Mouse (Mus musculus): ENCODE data around the gene Csrp1.

Csrp1 gene

DNA sequence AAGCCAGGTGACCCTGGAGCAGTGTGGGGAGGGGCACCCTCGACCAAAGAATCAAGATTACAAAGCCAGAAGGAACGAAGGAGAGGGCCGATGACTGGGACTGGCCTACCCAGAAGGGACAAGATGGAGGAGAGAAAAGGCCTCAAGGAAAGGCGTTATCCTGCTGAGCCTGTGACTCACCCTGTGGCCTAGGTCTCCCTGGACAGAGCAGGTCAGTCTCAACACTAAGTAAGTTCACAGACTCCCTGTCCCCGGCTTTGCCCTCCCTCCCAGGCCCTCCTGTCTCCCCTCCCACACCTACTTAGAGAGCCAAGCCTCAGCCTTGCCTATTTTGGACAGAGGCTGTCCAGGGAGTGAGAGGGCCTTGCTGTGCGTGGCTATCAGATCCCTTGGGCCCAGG is at the start of gene Csrp1:
Gene Csrp1 (plus strand): TSS at position 79 of the 400 bp plus-strand sequence.
- DNase-seq, result no peak

DNA sequence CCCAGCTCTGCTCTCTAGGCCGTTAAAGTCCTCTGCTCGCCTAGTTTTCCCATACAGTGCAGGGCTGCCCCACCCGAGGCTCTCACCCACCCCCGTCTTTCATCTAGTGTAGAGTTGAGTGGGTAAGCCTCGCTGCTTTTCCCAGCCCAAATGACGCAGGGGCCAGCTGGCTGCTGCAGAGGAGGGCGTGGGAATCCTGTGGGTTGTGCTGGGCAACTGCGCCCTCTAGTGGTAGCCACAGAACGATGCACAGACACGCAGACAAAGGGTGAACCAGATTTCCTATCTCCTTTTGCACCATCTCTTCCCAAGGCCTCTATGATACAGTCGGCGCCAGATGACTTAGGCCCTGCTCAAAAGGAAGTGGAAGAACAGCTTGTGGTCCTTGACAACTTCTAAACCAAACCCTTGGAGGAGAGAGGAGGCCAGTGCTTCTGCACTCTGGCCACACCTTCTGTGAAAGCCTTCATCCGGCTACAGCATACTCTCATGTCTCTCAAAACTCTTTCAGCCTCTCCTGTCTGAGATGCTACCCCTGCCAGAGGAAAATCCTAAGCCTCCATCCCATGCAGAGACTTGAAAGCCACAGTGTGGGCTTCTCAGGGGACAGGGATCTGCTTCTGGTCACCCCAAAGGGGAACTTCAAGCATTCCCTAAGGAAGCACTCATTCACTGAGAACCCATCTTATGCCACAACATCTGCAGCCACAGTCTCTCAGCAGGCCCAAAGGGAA is 49.3 kb upstream of the Csrp1 start:
- DNase-seq, result peak; percentile 78 to 87

DNA sequence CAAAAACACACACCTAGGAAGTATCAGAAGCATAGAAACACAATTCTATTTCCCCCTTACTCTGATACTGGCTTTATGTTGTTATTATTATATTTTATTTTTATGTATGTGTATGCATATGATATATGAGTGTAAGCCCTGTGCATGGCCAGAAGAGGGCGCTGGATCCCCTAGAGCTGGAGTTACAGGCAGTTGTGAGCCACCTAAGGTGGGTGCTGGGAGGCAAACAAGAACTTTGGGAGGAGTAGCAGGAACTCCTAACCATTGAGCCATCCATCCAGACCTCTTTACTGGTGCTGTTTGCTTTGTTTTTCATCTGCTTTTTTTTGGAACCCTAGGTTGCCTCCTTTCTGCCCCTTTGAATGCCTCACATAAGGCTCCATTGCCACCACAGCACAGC is 48.5 kb upstream of the Csrp1 start:
- no peak for DNase-seq

DNA sequence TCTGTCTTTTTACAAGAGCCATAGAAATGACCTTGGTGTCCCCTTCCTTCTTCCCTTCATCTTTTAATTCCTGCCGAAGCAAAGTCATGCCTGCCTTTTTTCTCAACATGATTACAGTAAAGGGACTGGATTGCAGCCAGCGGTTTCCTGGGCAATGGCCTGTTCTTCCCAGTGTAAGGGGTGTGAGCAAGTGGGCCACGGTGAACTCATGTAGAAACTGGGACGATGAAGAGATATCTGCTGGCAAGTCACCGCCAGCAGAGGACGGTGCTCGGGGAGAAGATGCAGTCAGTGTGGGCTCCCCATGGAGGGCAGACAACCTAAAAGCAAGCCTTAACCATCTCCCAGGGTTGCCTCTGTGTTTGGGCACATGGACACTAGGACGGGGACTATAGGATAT is 47.9 kb upstream of the Csrp1 start:
- peak in 1 of 2 experiments; percentile 54 for DNase-seq

DNA sequence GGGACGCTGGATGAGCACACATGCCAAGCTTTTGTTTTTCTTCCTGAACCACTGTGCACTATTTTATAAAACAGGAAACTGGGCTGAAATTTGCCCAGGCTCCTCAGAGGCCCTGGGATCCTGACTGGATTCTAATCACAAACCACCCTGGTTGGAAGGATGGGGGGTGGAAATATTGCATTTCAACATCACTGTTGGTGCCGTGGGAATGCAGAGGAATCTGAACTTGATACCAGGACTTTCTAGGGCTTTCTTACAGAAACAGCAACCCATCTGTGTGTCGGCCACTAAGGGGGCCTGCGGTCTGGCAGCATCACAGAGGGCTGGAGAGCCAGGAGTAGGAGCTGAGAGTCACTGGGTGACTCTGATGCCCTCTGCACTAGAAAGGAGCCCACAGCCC is 47.5 kb upstream of the Csrp1 start:
- DNase-seq, result no peak

DNA sequence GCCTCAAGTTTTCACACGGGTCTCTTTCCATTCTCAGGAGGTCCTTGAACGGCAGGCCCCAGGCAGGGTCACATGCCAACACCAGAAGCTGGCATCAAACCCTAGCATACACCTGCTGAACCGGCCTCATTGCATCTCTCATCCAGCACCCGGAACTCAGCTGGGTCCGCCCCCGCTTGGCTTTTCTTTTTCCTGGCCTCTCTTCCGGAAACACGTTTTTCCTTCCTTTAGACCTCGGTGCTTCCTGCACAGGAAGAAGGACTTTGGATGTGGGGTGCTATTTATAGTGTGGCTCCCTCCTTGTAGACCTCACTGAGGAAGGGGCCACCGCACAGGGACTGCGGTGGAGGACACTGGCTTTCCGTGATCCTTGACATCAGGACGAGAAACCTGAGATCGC is 46.4 kb upstream of the Csrp1 start:
- peak in 1 of 2 experiments; percentile 52 for DNase-seq

DNA sequence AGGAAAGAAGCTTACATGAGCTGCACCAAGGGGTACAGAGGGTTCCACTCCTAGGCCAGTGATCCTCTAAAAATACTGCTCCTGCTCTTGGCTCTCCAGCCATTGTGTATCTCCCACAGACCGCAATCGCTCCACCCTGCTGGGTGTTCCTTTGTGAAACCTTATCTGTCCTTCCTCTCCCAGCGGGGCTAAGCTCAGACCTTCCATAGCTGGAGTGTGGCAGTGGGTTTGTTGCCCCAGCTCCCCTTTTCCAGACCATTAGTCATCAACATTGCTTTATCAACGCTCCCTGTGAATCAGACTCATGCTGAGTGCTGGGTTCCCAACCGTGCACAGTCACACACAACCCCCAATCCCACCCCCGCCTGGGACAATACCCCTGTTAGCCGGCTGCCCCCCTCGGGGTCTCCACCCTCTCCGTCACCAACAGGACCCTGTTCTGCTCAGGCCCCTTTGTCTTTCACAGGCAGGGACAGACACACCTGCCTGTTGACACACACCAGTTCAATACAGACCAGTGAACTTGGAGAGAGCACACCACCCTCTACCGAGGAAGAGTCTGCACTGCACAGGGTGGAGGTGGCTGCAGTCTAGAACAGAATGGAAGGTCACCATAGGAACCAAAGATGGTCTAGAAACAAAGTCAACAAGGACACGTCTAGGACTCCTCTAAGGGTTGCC is 44.3 kb upstream of the Csrp1 start:
- no peak for DNase-seq

DNA sequence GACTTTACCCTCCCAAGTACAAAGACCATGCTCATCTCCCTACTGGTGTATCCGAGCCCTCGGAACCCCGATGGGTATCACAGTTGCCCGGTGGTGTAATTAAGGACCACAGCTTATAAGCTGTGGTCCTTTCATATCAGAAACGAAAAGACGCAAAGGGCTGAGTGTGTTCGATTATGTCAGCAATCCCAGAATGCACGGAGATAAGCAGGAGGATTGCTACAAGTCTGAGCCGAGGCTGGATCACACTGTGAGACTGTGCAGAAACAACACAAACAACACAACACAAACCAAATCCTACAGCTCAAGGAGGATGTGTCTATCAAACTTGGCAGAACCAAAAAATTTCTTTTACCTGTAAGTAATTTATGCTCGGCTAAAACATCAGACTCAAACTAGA is 43.6 kb upstream of the Csrp1 start:
- no peak for DNase-seq

DNA sequence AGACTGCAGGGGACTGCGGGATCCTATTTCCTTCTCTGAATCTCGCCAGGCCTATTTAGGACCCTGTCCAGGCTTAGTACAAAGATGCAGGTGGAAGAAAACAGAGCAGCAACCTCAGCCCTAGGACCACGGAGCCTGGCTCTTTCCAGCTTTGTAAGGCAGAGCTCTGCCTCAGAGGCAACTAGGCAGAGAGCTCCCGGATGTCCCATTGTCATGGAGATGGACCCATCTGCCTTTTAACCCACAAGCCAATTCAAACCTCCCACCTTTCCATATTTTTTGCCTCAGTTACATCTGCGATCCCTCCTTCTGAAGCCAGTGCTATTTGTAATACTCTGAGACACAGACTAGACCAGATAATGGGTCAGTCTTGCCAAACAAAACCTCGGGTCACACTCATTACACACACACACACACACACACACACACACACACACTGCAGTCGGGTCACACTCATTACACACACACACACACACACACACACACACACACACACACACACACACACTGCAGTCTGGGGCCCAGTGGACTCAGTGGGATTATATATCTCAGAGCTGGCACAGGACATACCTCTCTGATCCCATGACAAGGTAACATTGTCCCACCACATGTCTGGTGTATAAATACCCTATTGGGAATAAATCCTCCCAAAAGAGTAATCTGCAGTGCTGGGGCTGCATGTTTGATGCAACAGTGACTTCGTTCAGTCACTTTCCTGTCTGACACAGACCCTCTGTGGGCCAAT is 42.8 kb upstream of the Csrp1 start:
- DNase-seq, result no peak

DNA sequence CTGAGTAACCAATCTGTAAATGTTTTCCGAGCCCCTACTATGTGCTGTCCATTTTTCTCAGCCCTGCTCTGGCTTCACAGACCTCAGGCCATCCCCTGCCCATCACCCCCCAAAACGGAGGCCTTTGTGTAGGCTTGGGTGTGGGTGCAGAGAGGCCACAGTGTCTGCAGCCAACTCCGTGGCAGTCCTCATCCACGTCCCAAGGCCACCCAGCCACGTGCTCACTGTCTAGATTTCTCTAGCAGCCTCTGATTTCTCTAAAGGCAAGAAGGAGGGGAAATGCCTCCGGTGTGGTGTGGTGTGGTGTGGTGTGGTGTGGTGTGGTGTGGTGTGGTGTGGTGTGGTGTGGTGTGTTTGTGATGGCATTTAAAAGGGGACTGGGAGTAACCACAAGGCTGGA is 41.7 kb upstream of the Csrp1 start:
- DNase-seq, result no peak

DNA sequence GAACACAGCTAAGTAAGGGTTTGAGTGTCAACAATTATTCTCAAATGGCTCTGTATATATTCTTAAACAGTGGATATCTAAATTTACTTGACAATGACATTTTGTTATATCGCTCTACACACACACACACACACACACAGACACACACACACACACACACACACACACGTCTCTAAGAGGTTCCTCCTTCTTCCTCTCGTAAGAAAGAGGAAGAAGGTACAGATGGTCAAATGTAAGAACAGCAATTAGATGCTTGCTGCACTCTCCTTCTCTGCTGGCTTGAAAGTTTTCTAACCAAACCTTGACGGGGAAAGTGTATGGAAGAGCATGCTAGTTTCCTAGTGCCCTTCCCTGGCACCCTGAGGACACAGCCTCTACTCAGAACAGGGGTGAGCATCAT is 39.1 kb upstream of the Csrp1 start:
- DNase-seq, result no peak

DNA sequence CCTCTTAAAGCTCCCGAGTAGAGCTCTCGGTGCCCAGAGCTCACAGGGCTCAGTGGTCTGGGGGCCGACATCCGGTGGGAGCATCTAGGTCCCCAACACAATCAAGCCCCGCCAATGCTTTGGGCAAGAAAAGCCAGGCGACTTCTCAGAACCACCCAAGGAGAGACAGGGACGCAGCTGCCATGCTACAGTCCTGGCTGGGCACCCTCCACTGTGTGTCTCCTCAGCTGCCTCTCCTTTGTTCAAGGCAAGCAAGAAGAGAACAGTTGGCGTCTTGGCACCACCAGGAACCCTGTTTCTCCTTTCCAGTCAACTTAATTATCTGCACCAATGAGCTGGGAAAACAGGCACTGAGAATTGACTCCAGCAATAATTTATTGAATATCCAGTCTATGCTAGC is 38.7 kb upstream of the Csrp1 start:
- DNase-seq, result no peak

DNA sequence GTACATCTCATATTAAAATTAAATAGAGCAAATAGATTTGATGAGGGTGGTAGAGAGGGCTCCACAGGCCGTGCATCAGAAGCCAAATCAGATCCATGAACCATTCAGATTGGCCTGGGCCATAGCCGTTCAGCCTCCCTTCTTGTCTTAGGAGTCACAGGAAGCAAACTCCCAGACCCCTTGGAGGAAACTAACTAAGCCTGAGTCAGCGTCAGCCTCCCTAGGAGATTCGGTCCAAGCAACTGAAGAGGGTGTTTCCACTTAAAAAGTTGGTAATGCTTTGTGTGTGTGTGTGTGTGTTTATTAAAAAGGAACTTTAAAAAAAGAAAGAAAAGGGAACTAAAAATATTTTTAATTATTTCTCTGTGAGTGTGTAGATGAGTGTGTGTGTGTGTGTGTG is 35.0 kb upstream of the Csrp1 start:
- DNase-seq, result no peak

DNA sequence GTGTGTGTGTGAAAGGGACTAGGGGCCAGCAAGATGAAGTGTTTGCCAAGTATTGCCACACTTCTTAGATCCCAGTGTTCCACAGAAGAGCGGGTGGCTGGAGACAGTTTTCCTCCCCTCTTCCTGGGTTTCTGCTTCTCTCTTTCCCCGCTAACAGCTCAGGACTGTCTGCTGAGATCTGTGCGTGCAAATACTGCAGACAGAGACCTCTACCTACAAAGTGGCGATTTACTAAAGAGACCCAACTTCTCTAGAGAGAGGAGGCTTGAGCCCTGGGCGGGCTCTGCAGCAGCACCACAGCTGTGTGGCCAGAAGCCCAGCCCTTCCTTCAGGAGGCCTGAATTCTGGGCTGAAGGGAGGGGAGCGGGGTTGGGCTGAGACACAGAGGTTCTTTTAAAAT is 34.5 kb upstream of the Csrp1 start:
- no peak for DNase-seq

DNA sequence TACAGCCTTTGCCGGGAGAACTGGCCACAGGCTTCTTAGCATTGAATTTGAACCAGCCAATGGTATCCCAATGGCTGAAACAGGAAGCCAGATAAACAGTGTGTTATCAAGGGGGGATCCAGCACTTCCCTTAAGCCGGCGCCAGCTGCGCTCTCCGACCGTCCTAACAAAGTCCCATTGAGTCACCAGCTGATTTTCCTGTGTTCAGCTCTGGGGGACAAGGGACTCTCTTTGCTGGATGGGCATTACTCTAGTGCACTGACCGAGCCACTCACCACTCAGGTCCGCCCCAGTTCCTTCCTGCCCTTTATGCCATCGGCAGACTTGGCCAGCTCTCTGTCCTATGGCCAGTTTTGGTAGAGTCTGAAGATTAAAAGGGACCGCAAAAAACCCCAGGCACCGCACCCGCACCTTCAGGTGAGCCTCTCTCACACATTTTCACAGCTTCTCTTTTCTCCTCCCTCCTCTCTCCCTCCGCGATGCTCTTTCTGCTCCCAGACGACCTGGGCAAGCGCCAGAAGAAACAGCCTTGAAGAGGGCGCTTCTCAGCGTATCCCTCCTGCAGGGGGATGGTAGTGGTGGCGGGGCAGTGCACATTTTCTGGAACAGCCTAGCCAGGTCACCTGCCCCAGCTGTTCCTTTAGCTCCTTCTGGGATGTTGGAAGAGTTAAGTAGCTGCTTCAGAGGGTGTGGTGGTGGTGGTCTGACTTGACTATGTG is 32.9 kb upstream of the Csrp1 start:
- peak; percentile 41 to 49 for DNase-seq

DNA sequence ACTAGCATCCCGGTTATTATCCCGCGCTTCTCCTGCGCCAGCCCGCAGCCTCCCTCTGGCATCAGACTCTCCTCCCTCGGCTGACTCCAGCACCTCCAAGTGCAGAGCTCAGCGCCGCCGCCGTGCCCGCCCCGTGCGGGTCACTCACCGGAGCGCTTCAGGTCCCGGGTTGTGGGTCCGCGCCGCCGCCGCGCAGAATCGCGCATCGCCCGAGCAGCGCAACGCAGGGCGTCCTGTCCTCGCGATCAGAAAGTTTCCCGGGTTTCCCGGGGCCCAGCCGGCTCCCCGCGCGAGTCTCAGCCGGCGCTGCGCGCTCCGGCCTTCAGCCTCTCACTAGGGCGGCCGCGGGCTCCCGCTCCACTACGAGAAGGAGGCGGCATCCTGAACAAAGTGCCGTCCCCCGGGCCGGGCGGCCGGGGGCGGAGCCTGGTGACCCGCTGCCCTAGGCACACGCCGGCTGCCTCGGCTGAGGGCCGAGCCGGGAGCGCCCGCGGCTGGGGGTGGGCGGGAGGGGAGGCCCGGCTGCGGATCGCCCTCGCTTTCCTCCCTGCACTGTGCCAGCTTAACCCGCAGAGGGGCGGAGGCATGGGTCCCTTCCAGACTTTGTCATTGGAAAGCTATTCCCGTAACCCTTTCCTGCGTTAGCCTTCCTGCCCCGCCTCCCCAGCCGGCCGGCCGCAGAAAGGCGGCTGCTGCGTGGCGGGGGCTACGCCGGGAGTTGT is 31.9 kb upstream of the Csrp1 start:
- DNase-seq, result peak; percentile 87 to 92

DNA sequence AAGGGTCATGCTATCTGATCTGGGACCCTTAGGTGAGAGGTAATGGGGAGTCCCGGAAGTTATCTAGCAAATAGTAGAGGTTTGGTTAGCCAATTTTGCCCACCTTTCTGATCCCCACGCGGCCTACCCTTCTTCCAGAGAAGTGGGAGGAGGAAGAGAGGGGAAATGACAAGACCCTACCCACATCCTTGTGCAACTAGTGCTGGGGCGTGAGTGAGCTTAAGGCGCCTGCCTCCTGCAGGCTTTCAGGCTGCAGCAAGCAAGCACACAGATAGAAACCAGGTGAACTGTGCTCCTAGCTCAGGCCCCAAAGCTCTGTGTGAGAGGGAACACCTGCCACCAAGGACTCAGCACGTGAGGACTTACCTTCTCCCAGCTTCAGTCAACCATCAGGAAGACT is 31.2 kb upstream of the Csrp1 start:
- DNase-seq, result no peak

DNA sequence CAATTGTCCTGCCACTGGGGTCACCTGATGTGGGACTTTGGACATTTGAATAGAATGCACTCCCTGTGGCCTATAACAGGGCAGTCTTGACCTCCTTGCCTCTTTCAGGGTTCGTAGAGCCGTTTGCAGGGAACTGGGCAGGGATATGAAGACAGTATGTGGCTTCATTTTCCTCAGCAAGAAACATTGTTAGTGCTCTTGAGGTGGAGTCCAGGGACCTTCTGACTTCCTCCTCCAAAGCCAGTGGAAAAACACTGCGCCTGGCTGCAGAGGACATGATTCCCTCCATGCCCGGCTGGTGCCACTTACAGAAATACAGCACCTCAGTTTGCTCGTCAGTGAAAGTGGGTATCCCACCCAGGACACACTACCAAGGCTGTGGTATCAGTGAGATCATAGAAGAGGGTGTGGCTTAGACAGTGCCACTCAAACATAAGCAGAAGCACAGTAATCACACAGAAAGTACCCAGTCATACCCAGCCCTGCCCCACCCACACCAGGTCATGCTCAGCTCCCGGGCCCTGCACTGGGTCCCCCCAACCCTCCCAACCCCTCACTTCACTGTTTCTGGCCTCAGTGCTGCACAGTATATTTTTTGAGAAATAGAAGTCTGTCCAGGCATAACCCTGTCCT is 29.0 kb upstream of the Csrp1 start:
- DNase-seq, result peak; percentile 30 to 53

DNA sequence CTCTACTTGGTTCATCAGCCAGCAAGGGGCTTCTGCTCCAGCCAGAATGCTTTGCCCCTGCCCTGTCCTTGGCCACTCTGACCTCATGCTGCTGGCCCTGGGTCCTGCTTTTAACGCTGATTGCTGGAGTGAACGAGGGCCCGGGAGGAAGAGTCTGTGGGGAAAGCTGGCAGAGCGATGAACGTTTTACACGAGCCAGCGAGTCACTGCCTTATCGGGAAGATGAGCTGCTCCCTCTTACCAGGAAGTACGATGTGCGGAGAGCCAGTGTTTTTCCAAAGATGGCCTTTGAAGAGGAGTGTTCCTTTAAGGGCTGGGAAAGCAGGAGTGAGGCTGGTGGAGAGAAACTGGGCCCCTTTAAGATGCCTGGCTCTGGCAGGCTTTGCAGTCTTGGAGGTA is 28.4 kb upstream of the Csrp1 start:
- DNase-seq, result peak; percentile 34 to 46

DNA sequence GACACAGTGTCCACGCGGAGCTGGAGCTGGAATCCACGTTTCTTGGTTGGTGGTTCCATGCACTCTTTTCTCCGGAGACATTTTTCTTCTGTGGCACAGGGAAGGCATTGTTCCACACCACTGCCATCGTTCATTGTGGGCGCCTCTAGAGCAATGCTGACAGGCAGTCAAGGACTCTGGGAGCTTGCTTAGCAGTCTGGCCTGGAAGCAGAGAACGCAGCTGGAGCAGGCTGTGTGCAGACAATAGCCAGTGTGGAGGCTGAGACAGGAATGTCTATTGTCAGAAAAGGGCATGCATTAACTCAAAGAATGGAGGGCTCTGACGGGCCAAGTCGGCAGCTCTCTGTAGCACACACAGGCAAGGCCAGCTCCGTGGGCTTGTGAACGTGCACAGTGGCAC is 25.7 kb upstream of the Csrp1 start:
- no peak for DNase-seq

DNA sequence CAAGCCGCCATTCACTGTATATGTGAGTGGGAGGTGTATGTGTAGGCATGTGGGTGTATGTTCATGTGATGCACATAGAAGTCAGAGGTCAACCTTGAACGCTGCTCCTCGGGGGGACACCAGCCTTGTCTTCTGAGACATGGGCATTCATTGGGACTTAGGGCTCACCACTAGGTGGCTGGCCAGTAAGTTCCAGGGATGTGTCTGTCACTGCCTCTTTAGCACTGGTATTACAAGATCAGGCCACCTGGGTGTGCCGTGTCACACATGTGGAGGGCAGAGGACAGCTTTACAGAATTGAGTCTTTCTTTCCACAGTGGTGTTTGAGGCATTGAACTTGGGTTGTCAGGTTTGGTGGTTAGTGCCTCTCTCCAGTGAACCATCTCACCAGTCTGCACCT is 22.4 kb upstream of the Csrp1 start:
- no peak for DNase-seq

DNA sequence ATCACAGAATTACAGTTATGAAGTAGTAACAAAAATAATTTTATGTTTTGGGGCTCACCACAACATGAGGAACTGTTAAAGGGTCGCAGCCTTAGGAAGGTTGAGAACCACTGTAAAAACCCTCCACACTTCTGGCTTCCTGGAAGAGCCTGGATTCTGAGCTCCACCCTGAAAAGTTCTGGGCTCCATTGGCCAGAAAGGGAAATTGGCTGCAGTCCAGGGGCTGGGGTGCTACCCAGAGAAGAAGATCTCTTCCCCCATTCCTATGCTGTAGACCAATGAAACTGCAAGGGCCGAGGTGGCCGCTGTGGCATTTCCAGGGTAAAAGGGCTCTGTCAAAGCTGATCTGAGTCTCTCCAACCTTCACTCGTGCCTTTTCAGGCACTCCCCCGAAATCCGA is 21.8 kb upstream of the Csrp1 start:
- no peak for DNase-seq

All from kidney, postnatal 36 days (tissue).